Mouse (Mus musculus) CH12.LX (cell line): ENCODE results near the gene Acat1. TPM values are rescaled to one million over a fixed set of nuclear protein-coding genes. Genes with fewer than 3 reads are reported as not detected.

Source experiments
- DNase-seq: peaks from one replicate; pipeline ENCODE4 v3.0.0-alpha.2; 2013; ENCODE audit errors: extremely low read depth
- H3K27ac ChIP-seq: 2 replicates; pipeline ENCODE4 v1.5.1; 2012; ENCODE audit warnings: low read depth, mild to moderate bottlenecking, control low read depth, moderate library complexity; ENCODE audit not compliant: insufficient read depth
- H3K27me3 ChIP-seq: replicated peaks from 2 replicates; pipeline ENCODE3; 2012; ENCODE audit warnings: inconsistent platforms
- H3K36me3 ChIP-seq, 2 experiments: replicated peaks in 1 of 2; 2 replicates each; pipeline versions ENCODE3 to v1.6.1; 2012; ENCODE audit warnings: inconsistent platforms in 1 of 2, low read length in 1 of 2, mild to moderate bottlenecking in 1 of 2, mixed read lengths in 1 of 2, moderate library complexity in 1 of 2; ENCODE audit not compliant: control insufficient read depth in 1 of 2, insufficient read depth in 1 of 2
- H3K4me1 ChIP-seq, 2 experiments: 2 replicates each; pipeline ENCODE4 v1.6.1; 2012; ENCODE audit warnings: inconsistent platforms in 1 of 2, moderate library complexity in 1 of 2; ENCODE audit not compliant: insufficient read depth in 2 of 2, control insufficient read depth in 1 of 2
- H3K4me2 ChIP-seq: 2 replicates; pipeline ENCODE4 v1.6.1; 2012; ENCODE audit warnings: low read depth, mild to moderate bottlenecking, control low read depth; ENCODE audit not compliant: poor library complexity, insufficient read depth, severe bottlenecking
- H3K4me3 ChIP-seq, 3 experiments: fragments of 150-350 bp in 1 of 3; sonication (generic) in 1 of 3; replicated peaks in 1 of 3; 2 replicates each; pipeline versions ENCODE3 to v1.5.1; 2011 to 2012; ENCODE audit warnings: low read depth in 2 of 3, low read length in 2 of 3, mild to moderate bottlenecking in 2 of 3, moderate library complexity in 2 of 3, control low read depth in 1 of 3, improper control_type of control experiment in 1 of 3, inconsistent platforms in 1 of 3, mixed read lengths in 1 of 3; ENCODE audit not compliant: poor library complexity in 1 of 3
- H3K79me2 ChIP-seq: replicated peaks from 2 replicates; pipeline ENCODE4 v1.6.1; 2012; ENCODE audit warnings: mild to moderate bottlenecking, moderate library complexity; ENCODE audit not compliant: control insufficient read depth, poor library complexity, insufficient read depth, severe bottlenecking; ENCODE audit errors: extremely low read depth
- H3K9ac ChIP-seq: 2 replicates; pipeline ENCODE4 v1.6.1; 2012; ENCODE audit warnings: low read depth, mild to moderate bottlenecking, control low read depth, moderate library complexity; ENCODE audit not compliant: insufficient read depth
- H3K9me3 ChIP-seq: replicated peaks from 2 replicates; pipeline ENCODE3; 2012; ENCODE audit warnings: low read length, inconsistent platforms, mixed read lengths
- CHD2 ChIP-seq: IDR thresholded peaks from 2 replicates; pipeline ENCODE4 v1.6.1; 2011; ENCODE audit warnings: low read length, improper control_type of control experiment
- CTCF ChIP-seq, 2 experiments: IDR thresholded peaks in 1 of 2; conservative IDR thresholded peaks in 1 of 2; 2 replicates each; pipeline ENCODE4 v1.5.1; 2011 to 2012; ENCODE audit warnings: low read depth in 2 of 2, low read length in 2 of 2, improper control_type of control experiment in 1 of 2, inconsistent platforms in 1 of 2, mild to moderate bottlenecking in 1 of 2, moderate library complexity in 1 of 2
- ELF1 ChIP-seq: IDR thresholded peaks from 2 replicates; pipeline ENCODE4 v1.6.1; 2014; ENCODE audit warnings: low read depth, mild to moderate bottlenecking, inconsistent platforms, low read length, improper control_type of control experiment
- EP300 ChIP-seq: IDR thresholded peaks from 2 replicates; pipeline ENCODE4 v1.6.1; 2011; ENCODE audit warnings: low read length, improper control_type of control experiment
- ETS1 ChIP-seq: conservative IDR thresholded peaks from 2 replicates; pipeline ENCODE4 v1.6.1; 2012; ENCODE audit warnings: low read depth, mild to moderate bottlenecking, inconsistent platforms, low read length, improper control_type of control experiment, moderate library complexity
- GABPA ChIP-seq: IDR thresholded peaks from 2 replicates; pipeline ENCODE4 v1.6.1; 2012; ENCODE audit warnings: low read depth, low read length, improper control_type of control experiment, inconsistent platforms; ENCODE audit not compliant: insufficient replicate concordance
- HCFC1 ChIP-seq: IDR thresholded peaks from 2 replicates; pipeline ENCODE4 v1.6.1; 2012; ENCODE audit warnings: low read depth, mild to moderate bottlenecking, inconsistent platforms, low read length, improper control_type of control experiment
- IRF4 ChIP-seq: IDR thresholded peaks from 2 replicates; pipeline ENCODE4 v1.6.1; 2014; ENCODE audit warnings: low read depth, mild to moderate bottlenecking, inconsistent platforms, low read length, improper control_type of control experiment
- JUN ChIP-seq: IDR thresholded peaks from 2 replicates; pipeline ENCODE4 v1.6.1; 2011; ENCODE audit warnings: low read depth, mild to moderate bottlenecking, low read length, improper control_type of control experiment, moderate library complexity; ENCODE audit not compliant: insufficient read depth
- JUND ChIP-seq: conservative IDR thresholded peaks from 2 replicates; pipeline ENCODE4 v1.6.1; 2011; ENCODE audit warnings: low read depth, low read length, improper control_type of control experiment
- KAT2A ChIP-seq: IDR thresholded peaks from 2 replicates; pipeline ENCODE4 v1.6.1; 2012; ENCODE audit warnings: low read length, improper control_type of control experiment, inconsistent platforms; ENCODE audit not compliant: insufficient replicate concordance
- MAX ChIP-seq: IDR thresholded peaks from 2 replicates; pipeline ENCODE4 v1.6.1; 2011; ENCODE audit warnings: low read length, improper control_type of control experiment
- MAZ ChIP-seq: IDR thresholded peaks from 2 replicates; pipeline ENCODE4 v1.6.1; 2012; ENCODE audit warnings: low read depth, mild to moderate bottlenecking, inconsistent platforms, low read length, improper control_type of control experiment, moderate library complexity
- MXI1 ChIP-seq: IDR thresholded peaks from 2 replicates; pipeline ENCODE4 v1.6.1; 2011; ENCODE audit warnings: mild to moderate bottlenecking, low read depth, low read length, improper control_type of control experiment
- MYC ChIP-seq: IDR thresholded peaks from 2 replicates; pipeline ENCODE4 v1.6.1; 2011; ENCODE audit warnings: low read depth, mild to moderate bottlenecking, improper control_type of control experiment, low read length
- NELFE ChIP-seq: IDR thresholded peaks from 2 replicates; pipeline ENCODE4 v1.6.1; 2011; ENCODE audit warnings: low read depth, low read length, improper control_type of control experiment
- PAX5 ChIP-seq: IDR thresholded peaks from 2 replicates; pipeline ENCODE4 v1.6.1; 2012; ENCODE audit warnings: low read length, inconsistent platforms, mixed read lengths
- POLR2A ChIP-seq: IDR thresholded peaks from 2 replicates; pipeline ENCODE4 v1.6.1; 2011; ENCODE audit warnings: low read depth, mild to moderate bottlenecking, improper control_type of control experiment, low read length
- POLR2AphosphoS2 ChIP-seq: IDR thresholded peaks from 2 replicates; pipeline ENCODE4 v1.6.1; 2011; ENCODE audit warnings: low read depth, low read length, improper control_type of control experiment
- RAD21 ChIP-seq: IDR thresholded peaks from 2 replicates; pipeline ENCODE4 v1.6.1; 2011; ENCODE audit warnings: low read depth, mild to moderate bottlenecking, low read length, improper control_type of control experiment, moderate library complexity
- RCOR1 ChIP-seq: conservative IDR thresholded peaks from 2 replicates; pipeline ENCODE4 v1.6.1; 2012; ENCODE audit warnings: low read depth, mild to moderate bottlenecking, inconsistent platforms, low read length, improper control_type of control experiment
- SIN3A ChIP-seq: IDR thresholded peaks from 2 replicates; pipeline ENCODE4 v1.6.1; 2012; ENCODE audit warnings: low read length, improper control_type of control experiment, inconsistent platforms
- SMC3 ChIP-seq: IDR thresholded peaks from 2 replicates; pipeline ENCODE4 v1.6.1; 2011; ENCODE audit warnings: low read depth, low read length, improper control_type of control experiment
- TBP ChIP-seq: conservative IDR thresholded peaks from 2 replicates; pipeline ENCODE4 v1.6.1; 2011; ENCODE audit warnings: low read depth, low read length, improper control_type of control experiment
- USF2 ChIP-seq: conservative IDR thresholded peaks from 2 replicates; pipeline ENCODE4 v1.6.1; 2011; ENCODE audit warnings: low read depth, low read length, improper control_type of control experiment
- ZKSCAN1 ChIP-seq: IDR thresholded peaks from 2 replicates; pipeline ENCODE4 v1.6.1; 2012; ENCODE audit warnings: low read depth, inconsistent platforms, low read length, improper control_type of control experiment, borderline replicate concordance
- dilution Hi-C: fragments of 300-500 bp; cut with MboI; formaldehyde crosslinking; loops from 2 replicates; pipeline ENCODE4 v1.14.3; 2020; ENCODE audit warnings: low sequenced_read_pairs; ENCODE audit not compliant: extremely low pct_unique_long_range_greater_than_20kb, extremely low pct_ligation_motif_present
- in situ Hi-C: fragments of 300-500 bp; cut with MboI; formaldehyde crosslinking; loops from 3 replicates; pipeline ENCODE4 v1.14.3; 2019; ENCODE audit warnings: low sequenced_read_pairs, low pct_ligation_motif_present, low pct_unique_long_range_greater_than_20kb, mixed read lengths
- polyA plus RNA-seq: library from polyadenylated mRNA; unstranded; fragments of >175 nt; gene quantifications from 2 replicates; pipeline ENCODE4 v1.2.1, GENCODE M21; 2012; ENCODE audit warnings: low read depth; ENCODE audit not compliant: insufficient read length
- total RNA-seq, 2 experiments: library from RNA; depleted of rRNA; stranded (reverse); fragments of 300-350 nt in 1 of 2; fragments of >200 nt in 1 of 2; gene quantifications; 2 replicates each; pipeline ENCODE4 v1.2.3; 2012 to 2014

Gene Acat1
- total and polyA plus RNA-seq, 3 experiments, result 36.5 to 62.7 (median 49.2) TPM

DNA sequence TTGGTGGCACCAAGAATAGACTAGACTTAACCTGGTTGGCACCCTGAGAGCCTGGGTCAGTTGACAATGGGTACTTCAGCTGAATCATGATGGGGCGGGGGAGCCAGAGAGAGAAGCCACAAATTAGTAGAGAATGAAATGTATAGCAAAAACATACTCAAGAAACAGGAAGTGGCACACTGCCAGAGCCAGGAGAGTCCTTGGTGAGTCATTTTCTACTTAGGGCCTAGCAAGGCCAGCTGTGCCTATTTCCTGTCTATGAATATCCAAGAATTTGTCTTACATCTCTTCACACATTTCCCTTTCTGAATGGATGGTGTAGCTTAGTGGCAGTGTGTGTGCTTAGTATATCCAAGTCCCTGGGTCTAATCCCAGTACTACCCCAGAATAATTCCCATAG, 6.8 kb downstream of the Acat1 start (continued):
- TF ChIP-seq HCFC1, result no peak
- TF ChIP-seq GABPA, result no peak
- no peak for TF ChIP-seq KAT2A
- no peak for TF ChIP-seq MXI1
- no peak for TF ChIP-seq PAX5
- no peak for TF ChIP-seq USF2
- TF ChIP-seq SIN3A, result no peak
- TF ChIP-seq ETS1, result no peak; the same call in 1 of the 2 replicates
- TF ChIP-seq JUND, result peak; percentile 68; the same call in 1 of the 2 replicates
- no peak for TF ChIP-seq RCOR1
- TF ChIP-seq ZKSCAN1, result no peak
- no peak for TF ChIP-seq MAZ

DNA sequence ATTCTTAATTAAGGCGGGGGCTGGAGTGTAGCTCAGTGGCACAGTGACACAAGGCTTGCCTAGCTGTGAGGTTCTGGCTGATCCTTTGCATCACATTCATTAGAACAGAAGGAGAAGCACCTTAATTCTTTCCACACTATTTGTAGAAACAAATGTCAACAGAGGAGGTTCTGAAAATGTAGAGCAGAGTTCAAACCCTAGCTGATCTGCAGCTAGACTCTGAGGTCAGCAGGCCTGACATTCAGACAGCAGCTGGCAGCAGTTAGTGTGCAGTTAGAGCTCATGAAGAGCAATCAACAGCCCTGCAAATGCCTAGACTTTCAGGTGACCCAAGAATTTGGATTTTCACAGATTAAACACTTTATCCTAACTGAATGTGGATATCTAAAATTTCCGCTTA, 8.6 kb downstream of the Acat1 start:
- no peaks in the 10 kb centered on the region for H3K9me3 ChIP-seq
- no peak overlapping the region for H3K9ac ChIP-seq
- H3K4me3 ChIP-seq, result no peak overlapping the region
- no peak overlapping the region for H3K27ac ChIP-seq
- no peak for DNase-seq
- peaks cover 10 to 18% of the 10 kb centered on the region in 2 experiments; a peak in 3 of 4 replicates for H3K4me1 ChIP-seq
- no peaks in the 10 kb centered on the region for H3K27me3 ChIP-seq
- no peak overlapping the region for H3K4me2 ChIP-seq
- 0 out of 2 replicates have a peak, but pooled peaks cover 2% of the 10 kb centered on the region for H3K79me2 ChIP-seq
- dilution Hi-C loops, result no loop called here
- H3K36me3 ChIP-seq, result peaks cover 0 to 20% of the 10 kb centered on the region in 2 experiments
- TF ChIP-seq NELFE, result no peak
- no peak for TF ChIP-seq MAZ
- no peak for TF ChIP-seq SMC3
- no peak for TF ChIP-seq IRF4
- TF ChIP-seq ELF1, result no peak
- no peak for TF ChIP-seq JUN
- TF ChIP-seq MYC, result no peak
- no peak for TF ChIP-seq MAX
- TF ChIP-seq ETS1, result no peak
- no peak for TF ChIP-seq SIN3A
- no peak for TF ChIP-seq CHD2
- no peak for TF ChIP-seq CTCF (conservative IDR thresholded peaks at IDR 0.05 in 1 of 2, IDR thresholded peaks at IDR 0.05 in 1 of 2; ENCODE audit: low read depth in 2 of 2, low read length in 2 of 2)
- no peak for TF ChIP-seq MXI1
- TF ChIP-seq POLR2A, result no peak
- no peak for TF ChIP-seq RAD21
- TF ChIP-seq EP300, result no peak
- no peak for TF ChIP-seq TBP
- no peak for TF ChIP-seq POLR2AphosphoS2
- in situ Hi-C loops, result no loop called here
